Mouse (Mus musculus) gastrocnemius, adult 8-10 months (tissue): Measurements from ENCODE around the gene Slc4a8. TPM values are rescaled to one million over a fixed set of nuclear protein-coding genes. Genes with fewer than 3 reads are reported as not detected.

Experiments used
- DNase-seq, 2 experiments: peaks; one replicate each; pipeline ENCODE4 v3.0.0; 2022; ENCODE audit warnings: low spot score in 2 of 2
- total RNA-seq, 4 experiments: library from RNA; stranded (reverse); gene quantifications; 2 replicates each; pipeline ENCODE4 v1.2.4; 2022

Slc4a8 gene
- total RNA-seq, result 1 to 10 TPM in 2 of 4 experiments, under 1 TPM in 2; 0.65 to 1.6 (median 1.2) TPM

DNA sequence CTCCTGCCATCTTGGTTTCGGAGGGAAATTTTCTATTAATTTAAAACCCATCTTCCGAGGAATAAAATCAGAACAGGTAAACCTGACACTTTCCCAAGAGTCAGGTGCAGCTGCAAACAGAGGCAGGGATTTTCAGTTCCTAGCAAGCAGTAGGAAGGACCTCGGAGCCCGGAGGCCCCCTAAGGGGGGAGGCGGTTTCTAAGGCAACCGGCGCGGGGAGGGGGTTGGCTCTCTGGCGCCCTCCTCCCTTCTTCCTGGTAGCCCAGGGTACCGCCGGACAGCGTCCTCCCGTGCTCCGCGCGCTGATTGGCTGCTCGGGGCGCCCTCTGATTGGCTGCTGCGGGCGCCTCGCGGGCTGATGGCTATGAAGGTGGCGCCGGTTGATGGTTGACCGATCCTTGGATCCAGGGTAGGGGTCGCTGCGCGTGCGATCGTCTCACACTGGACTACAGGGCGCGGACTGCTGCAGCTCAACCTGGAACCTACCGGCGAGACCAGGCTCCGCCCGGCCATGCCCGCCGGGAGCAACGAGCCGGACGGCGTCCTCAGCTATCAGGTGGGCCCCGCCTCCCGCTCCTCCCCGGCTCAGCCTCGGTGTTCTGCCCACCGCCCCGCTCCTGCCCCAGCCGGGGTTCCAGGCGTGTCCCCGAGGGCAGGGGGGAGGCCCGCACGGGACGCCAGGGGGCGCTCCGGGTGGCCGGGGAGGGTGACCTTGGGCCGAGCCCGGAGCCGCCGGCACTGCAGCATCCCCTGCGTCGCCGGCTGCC is at the start of gene Slc4a8:
Gene Slc4a8 (plus strand): TSS at position 329 of the 767 bp plus-strand sequence.
- DNase-seq, result peak; percentile 28 to 47

DNA sequence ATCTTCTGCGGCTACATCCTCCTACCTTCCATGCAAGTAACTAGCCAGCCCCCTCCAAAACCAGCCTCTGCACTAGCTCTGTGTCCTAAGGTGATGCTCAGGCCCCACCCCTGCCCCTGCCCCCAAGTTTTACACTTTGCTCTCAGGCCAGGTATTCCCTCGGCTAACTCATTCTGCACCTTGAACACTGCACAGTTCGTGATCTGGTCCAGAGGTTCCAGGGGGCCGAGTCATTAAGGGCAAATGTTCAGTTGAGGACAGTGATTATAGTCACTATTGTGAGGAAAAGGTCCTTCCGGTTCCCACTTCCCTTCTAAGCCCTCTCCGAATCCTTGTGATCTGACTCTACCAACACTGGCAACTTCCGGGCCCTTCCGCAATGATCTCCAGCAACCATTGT is 47.1 kb upstream of the Slc4a8 start:
- no peak for DNase-seq

DNA sequence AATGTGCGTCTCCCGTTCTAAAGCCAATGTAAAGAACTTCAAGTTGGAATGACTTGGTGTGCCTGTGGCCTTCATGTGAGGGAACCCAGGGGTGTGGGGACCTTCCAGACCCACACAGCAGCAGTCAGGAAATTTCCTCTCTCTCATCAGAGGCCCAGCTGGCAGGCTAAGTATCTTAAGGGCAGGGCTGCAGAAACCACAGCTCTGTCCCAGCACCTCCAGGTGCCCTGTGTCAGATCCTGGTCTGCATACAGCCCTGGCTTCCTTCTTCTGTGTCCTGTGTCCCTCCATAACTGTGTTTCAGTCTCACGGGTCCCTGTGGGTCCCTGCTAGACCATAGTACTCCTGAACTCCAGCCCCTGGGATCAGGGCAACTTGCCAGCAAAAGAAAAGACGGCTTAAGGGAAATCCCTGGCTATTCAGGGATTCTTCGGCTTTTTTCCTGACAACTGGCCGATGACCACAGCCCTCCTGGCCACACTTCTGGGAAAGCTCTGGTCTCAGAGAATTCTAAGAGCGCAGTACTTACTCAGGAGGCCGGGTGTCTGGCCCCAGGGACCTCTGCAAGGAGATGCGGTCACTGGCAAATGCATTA is 46.1 kb upstream of the Slc4a8 start:
- no peak for DNase-seq

DNA sequence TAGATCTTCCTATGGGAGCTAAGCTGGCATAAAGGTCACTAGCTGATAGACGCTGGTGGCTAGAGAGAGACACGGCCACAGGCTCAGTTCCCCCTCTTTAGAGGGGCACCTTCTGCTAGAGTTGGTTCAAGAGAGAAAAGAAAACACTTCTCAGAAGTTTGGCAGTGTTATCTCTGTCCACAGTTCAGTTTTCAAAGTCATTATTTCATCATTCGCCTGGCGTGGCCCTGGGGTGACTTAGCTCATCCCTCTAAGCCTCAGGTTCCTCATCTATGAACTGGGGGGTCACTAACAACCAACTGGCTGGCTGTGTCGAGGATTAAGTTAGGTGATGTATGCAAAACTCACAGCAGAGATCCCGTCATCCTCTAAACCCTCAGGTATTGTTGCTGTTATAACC is 43.6 kb upstream of the Slc4a8 start:
- no peak for DNase-seq

DNA sequence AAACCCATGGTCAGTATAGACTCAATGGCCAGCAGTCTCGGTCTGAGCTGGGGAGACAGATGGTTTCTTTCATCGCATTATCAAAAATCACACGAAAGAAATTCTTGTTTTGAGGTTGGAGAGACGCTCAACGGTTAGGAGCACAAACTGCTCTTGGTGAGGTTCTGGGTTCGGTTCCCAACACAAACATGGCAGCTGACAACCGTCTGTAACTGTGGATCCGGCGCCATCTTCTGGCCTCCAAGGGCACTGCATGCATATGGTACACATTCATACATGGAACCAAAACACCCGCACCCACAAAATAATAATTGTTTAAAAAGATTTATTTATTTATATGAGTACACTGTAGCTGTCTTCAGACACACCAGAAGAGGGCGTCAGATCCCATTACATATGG is 43.0 kb upstream of the Slc4a8 start:
- DNase-seq, result no peak

DNA sequence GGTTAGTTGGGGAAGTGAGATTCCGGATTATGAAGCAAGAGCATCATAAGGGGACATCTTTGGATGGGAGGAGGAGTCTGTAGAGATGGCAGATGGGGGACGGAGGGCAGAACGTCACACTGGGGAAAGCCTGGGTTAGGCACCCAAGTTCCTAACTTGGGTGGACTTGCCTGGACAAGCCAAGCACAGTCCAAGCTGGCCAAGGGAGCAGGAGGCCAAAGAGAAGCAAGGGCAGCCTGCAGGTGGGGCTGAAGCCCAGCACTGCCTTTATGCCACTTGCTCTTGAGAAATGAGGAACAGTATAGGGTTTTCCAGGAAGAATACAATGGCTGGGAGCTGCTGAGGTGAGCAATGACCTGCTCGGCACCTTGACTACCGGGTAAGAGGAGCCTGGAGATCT is 42.3 kb upstream of the Slc4a8 start:
- DNase-seq, result no peak

DNA sequence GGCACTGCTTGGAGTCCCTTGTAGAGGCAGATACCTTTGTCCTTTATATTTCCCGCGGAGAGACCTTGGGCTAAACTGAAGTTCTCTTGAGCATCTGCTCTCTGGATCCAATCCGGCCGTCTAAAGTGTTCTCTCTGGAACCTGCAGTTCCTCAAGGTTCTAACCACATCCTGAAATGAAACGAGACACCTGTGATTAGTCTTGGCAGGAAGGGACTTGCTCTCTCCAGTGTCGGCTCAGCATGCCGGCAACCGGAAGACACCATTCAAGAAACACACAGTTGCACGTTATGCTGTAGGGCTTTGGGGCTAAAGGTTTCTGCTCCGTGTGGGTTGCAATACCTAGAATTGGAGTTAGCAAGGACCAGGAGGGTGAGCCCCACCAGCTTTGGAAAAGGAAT is 41.5 kb upstream of the Slc4a8 start:
- no peak for DNase-seq

DNA sequence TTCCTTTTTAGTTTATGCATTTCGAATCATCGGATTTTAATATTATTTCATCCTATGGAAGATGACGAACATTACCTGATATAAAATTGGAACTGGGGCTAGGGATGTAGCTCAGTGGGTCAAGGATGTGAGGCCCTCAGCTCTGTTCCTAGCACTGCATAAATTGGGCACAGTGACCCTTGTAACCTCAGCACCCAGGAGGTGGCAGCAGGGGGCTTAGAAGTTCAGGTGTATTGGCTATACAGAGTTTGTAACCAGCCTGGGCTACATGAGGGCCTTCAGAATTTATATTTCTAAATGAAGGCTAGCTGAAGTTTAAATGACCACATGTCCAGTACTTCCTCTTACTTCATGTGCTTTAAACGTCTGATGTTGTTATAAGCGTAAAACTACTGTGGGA is 40.1 kb upstream of the Slc4a8 start:
- DNase-seq, result no peak

DNA sequence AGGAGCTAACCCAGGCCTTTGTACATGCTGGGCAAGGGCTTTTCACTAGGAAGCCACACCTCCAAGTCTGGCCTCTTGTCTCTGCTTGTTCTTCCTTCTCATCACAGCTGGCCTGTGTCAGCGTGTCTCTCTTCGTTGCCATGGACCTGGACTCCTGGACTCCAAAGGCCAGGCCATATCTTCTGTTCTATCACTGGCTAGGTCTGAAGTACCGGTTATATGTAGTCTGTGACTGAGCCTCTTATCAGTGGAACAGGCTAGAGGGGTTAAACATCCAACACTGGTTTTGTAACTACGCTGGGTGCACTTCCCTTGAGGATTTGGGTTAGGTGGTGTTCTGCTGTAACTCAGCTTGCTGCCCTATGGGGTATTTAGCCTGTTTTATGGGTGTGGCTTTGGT is 39.5 kb upstream of the Slc4a8 start:
- DNase-seq, result no peak

DNA sequence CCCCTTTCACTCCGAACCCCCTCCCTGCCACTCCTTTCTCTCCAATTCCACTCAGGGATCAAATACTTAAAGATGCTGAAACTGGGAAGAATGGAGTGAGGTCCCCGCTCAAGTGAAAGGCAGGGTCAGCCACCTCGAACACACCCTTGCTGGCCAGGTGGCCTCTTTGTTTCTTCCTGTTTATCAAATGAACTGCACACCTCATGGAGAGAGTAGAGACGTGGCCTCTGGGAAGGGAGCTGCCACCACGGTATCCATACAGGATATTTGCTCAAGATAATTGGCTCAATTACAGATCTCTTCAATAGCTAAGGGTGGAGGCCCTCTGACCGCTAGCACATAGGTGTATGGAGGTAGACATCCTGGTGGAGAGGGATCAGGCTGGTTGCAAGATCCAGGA is 39.0 kb upstream of the Slc4a8 start:
- no peak for DNase-seq

DNA sequence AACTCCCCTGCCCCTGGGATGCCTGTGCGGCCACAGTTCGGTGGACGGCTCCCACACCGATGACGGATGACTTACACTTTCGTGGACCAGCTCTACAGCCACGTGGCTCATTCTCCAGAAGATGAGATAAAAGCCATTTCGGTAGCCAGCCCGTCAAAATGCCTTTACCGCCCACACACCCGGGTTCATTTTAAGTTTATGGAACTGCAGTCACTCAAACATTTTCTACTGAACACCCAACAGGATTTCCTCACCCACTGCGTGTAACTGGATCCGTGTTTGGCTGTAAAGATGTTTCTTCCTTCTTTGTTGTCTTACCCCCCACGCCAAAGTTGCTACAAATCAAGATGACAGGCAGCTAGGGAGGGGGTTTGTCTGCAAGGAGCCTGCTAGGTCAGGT is 38.0 kb upstream of the Slc4a8 start:
- no peak for DNase-seq

DNA sequence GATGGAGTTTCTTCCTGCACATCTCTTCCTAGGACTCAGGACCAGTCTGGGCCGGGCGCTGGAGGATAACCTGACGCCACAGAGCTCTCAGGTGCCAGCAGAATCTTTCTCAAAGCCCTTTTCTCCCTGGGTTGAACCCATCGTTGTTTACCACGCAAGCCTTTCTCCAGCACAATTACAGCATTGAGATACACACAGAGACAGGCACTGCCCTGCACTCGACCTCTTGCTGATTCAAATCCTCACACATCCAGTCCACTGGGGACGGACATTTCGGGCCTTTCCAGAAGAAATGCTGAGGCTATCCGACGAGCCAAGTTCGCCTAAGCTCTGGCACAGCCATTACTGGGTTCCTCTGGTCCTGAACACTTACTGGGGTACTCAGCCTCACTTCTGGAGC is 34.8 kb upstream of the Slc4a8 start:
- no peak for DNase-seq

DNA sequence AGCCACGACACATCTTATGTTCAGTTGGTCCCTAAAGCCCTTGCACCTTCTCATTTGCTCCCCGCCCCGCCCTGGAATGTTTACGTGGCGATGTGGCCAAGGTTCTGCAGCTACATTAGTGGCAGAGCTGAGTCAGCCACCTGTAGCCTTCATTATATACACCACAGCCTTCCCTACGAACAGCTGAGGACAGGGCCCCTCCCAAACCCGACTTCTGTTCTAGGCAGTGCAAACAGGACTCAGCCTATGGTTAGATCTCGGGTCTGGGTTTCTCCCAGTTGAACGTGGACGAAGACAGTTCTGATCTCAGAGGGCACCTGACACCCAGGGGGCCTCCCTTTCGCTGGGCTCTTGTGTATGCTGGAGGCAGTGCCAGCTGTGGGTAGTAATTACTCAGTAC is 33.7 kb upstream of the Slc4a8 start:
- no peak for DNase-seq

DNA sequence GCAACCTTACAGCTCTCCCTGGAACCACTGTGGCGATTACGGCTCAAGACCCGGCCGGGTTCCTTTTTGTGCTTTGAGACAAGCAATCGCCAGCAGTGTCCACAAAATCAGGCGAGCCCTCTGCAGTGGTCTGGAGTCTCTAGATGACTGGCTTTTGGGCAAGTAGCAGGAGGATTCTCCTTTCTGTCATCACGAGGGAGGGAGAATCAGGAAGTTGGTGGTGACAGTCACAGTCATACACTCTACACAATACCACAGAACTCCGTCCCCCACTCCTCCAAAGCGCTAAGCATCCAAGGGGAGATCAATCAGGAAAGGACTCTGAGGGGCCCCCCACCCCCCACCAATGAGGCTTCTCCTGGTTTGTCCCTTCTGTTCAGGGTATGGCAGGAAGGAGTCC is 33.0 kb upstream of the Slc4a8 start:
- no peak for DNase-seq

DNA sequence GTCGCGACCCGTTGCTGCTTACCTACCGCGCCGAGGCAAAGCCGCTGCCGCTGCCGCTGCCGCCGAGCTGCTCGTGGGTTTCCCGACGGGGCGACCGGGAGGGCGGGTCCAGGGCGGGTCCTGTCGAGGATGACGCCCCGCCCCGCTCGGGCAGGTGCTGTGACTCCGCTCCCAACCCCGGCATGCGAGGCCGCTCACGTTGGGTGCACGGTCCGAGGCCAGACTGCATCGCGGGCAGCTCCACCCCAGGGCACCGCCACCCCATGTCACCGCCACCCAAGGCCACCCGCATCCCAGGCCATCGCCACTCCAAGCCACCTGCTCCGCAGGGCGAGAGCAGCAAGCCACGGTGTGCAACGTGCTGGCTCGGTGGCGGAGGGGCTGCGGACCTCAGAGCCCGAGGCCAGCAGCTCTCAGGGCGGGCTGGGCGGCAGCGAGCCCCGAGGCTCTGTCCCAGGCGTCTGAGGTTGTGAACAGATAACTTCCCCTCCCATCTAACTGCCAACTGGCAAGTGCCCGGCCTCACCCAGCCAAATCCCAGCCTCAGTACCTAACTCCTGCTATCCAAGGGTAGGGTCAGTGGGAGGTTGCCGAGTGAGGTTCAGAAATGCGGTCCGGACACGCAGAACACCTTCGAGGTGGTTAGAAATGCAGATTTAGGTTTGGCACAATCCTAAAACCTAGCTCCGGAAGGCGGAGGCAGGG is 32.1 kb upstream of the Slc4a8 start, which contains the start of gene Galnt6:
Gene Galnt6 (minus strand): TSS at position 96 of the 705 bp plus-strand sequence.
- DNase-seq, result no peak

DNA sequence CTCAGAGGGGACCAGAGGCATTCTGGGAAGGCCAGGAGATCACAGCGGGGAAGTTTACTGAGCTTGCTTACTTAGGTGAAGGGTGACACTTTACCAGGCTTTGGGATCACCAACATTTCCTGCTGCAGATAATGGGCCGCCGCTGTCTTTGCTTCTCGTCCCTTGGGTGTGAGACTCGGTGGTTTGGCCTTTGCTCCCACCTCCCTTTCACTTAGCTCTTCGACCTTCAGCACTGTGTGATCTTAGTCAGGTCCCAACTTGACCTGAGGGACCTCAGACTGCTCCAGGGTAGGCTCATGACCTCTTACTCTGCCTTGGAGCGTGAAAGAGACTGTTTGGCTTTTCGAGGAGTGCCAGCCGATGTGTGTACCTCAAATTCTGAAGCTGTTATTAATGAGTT is 30.5 kb upstream of the Slc4a8 start:
- no peak for DNase-seq

DNA sequence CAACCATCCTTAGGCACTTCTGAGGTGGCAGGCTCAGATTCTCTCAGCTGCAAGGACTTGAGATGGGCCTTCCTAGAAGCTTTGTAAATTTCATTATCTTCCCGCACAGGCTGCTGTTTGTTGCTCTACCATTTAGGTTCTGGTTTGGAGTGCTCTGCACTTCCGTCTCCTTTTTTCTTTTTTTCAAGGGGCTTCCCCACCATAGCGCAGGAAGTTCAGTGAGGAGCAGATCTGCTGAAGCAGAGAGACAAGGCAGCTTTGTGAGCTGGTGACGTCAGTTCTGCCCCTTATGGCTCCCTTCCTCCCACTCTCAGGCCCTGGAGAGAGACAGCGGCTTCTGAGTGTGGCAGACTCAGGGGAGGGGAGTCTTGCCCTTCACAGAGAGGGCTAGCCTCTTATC is 29.0 kb upstream of the Slc4a8 start:
- no peak for DNase-seq

DNA sequence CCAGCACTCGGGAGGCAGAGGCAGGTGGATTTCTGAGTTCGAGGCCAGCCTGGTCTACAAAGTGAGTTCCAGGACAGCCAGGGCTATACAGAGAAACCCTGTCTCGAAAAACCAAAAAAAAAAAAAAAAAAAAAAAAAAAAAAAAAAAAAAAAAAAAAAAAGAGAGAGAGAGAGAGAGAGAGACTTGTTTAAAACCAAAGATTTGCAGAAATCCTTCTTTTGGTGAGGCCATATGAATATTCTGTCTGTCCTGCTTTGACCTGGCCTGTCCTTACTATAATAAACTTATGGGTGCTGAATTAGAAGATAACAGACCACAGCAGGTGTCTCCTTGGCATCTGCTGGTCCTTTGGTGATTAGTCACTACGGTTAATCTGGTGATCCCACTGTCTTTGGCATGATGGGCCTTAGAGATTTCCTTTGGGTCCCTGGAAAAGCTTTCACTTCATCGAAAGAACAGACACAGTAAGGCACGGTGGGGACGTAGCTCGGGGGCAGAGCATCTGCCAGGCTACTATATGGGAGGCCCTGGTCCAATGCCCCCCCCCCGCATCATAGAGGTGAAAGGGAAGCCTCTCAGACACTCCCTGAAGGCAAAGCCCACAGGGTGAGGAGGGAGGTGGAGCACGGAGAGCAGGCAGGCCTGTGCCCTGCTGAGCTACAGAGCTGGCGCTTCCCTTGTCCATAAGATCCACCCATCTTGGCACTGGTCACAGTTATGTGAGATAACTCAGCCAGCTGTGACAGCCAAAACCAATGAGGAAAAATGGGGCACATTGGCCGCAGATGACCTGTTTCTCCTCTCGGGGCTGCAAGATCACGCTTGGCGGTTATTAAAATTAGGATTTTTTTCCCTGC is 26.2 kb upstream of the Slc4a8 start:
- DNase-seq, result no peak

DNA sequence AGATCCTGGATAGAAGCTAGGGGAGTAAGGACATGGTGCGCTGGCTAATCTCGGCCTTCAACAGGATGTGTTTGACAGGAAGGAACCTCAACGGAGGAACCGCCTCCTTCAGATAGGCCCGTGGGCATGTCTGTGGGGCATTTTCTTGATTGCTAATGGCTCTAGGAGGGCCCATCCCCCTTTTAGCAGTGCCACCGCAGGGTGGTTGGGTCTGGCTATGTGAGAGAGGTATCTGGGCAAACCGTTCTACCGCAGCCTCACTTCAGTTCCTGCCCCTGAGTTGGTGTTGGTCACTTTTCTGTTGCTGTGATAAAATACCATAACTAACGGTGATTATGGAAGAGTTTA is 25.6 kb upstream of the Slc4a8 start:
- DNase-seq, result no peak

DNA sequence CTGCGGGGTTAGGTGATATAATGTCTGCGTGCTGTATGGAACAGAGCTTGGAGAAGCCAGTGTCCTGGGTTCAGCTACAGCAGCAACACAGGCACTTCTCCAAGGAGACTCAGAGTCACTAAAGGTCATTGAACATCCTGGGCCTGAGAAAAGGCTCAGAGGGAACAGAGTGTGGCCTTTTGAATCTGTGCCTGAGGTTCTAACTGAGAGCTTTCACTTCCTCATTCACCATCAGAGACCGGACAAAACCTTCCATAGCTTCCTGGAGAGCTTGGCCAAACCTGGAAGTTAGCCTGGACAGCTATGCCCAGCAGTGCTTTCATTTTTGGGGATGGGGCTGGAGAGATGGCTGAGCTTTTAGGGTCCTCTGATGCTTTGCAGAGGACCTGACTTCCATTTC is 23.9 kb upstream of the Slc4a8 start:
- no peak for DNase-seq

DNA sequence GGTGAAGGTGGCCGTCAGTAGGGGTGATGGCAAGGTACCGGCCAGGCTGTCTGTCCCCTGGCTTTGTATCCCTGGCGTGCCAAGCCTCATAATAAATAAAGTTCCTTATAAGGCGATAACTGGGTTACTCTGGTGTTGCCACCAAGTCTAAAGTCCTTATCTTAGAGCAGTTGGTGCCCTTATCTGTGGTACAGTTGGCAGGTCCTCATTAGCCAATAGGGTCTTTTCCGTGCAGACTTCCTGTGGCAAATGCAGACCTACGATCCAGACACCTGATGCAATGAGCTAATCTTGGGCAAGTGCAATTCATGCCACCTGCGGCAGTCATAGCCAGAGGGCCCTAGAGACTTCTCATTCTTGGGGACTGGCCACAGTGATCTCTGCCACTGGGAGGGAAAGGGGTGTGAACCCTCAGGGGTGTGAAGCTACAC is 23.2 kb upstream of the Slc4a8 start:
- no peak for DNase-seq

DNA sequence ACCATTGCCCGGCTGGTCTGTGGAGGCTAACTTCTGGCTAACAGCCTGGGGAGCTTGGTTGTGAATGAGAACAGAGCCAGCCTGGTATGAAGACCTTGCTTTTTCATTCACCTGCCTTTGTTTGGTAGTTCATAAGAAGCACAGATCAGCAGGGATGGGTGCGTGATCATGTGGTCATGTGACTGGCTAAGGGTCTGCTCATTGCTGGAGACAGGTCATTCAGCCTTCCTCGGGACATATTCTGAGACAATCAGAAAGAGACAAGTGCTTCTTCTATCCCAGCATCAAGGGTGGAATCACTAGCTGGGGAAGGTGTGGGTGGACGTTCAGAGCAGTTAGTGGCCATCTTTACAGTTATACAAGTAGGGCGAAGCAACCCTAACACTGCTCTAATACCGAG is 22.1 kb upstream of the Slc4a8 start:
- no peak for DNase-seq
